ENCODE assay signal across 10 mouse cellular contexts in the genomic region with DNA sequence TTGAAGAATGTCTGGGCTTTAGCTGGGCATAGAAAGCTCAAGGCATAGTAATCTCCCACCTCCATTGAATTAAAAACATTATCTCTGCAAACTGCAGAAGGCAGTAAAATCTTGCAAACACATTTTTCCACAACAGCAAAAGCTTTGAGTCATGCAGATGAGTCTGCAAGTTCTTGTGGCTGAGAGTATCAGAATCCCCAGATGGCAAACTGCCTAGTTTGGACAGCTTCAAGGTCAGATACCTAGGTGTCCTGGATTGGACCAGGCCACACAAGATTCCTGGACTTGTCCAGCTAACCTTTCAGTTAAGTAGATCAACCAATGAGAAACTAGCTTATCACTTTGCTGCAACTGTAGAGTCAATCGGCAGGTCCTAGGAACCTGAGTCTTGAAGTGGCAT.
DNase-seq lines count a peak whose midpoint lies in the region.
"Had no signal": no experiment of that assay in that cellular context is flagged by ENCODE, and none has a peak within 500 bp of the region (broad histone marks: within the 10 kb centered on the region; RNA-seq: fewer than 3 reads in every experiment).

No protein-coding gene starts in this region.

- DNase-seq in 3T3-L1 (ENCODE audit: low read depth, low spot score) (peak; percentile 78), 416B (ENCODE audit: low read depth) (peak; percentile 11), MN1 (ENCODE audit: low spot score) (no peak)
- DNase-seq in adrenal gland, postnatal 10 days = peak; percentile 35
- peak; percentile 51 for DNase-seq in brain, adult 2 months (ENCODE audit: low read depth, low spot score)
- no peak for DNase-seq in spleen, adult 18-20 months
- DNase-seq: cerebellum, adult 2 months; gastrocnemius, adult 2 months; gastrocnemius, postnatal 25 days; kidney, adult 2 months had no signal

Comparison
In these comparisons a context has a peak if more than half of its experiments do, and no peak if none do; other contexts are left out.
1. DNase-seq: peak in 3T3-L1 (single experiment), 416B (single experiment), adrenal gland, postnatal 10 days (single experiment) and brain, adult 2 months (single experiment); none in MN1 (single experiment) and spleen, adult 18-20 months (0 of 2).